Mouse (Mus musculus): ENCODE data around the gene Kctd17.

- peak; percentile 19 for TF ChIP-seq CTCF (IDR thresholded peaks at IDR 0.05)
- TF ChIP-seq EP300 (IDR thresholded peaks at IDR 0.05), result no peak
These were observed 38.4 kb downstream of the Kctd17 start for GRCm38 (mm10) chr15:78466809-78467208.
